Mouse (Mus musculus): ENCODE results near the gene Hist1h4h. TPM values are rescaled to one million over a fixed set of nuclear protein-coding genes. Genes with fewer than 3 reads are reported as not detected.
"Not testable (repeated sequence)": the region's sequence is repeated elsewhere in the genome, so short reads cannot be mapped to it uniquely, and the experiment has no call there.

Gene Hist1h4h
- polyA plus RNA-seq, 1 experiment from 2014 or later = 7.7 TPM

- H3K36me3 ChIP-seq (ENCODE audit: control insufficient read depth, insufficient read depth) = no peaks in the 10 kb centered on the region
- H3K9me3 ChIP-seq (replicated peaks; ENCODE audit: control insufficient read depth, low read length) = no peaks in the 10 kb centered on the region
- H3K27me3 ChIP-seq (ENCODE audit: control insufficient read depth, insufficient read depth, low read length) = no peaks in the 10 kb centered on the region
- H3K4me3 ChIP-seq (ENCODE audit: low read length) = peak overlapping the region; percentile 48
- peak overlapping the region; percentile 42; the same call in 1 of the 2 replicates for H3K27ac ChIP-seq (ENCODE audit: low read length)
- WGBS = 22% methylated on average over 7 of the region's 7 CpGs
- H3K4me2 ChIP-seq (ENCODE audit: low read depth, low read length) = peak overlapping the region; percentile 75
- ATAC-seq (replicated peaks; ENCODE audit: extremely low read depth, insufficient read depth, low FRiP score) = no peak
- H3K9ac ChIP-seq (ENCODE audit: low read length) = peak overlapping the region; percentile 61
- peaks cover 32% of the 10 kb centered on the region for H3K4me1 ChIP-seq (ENCODE audit: control insufficient read depth, insufficient read depth, low read length)
Measured at GRCm38 (mm10) chr13:23536076-23536822, 5.4 kb downstream of the Hist1h4h start.

- ATAC-seq (replicated peaks; ENCODE audit: extremely low read depth, insufficient read depth, low FRiP score) = no peak
- 74% methylated on average over 3 of the region's 3 CpGs for WGBS
- Histone ChIP-seq H3K4me3 (ENCODE audit: low read length) (no peak overlapping the region), H3K4me1 (ENCODE audit: control insufficient read depth, insufficient read depth, low read length) (peaks cover 28% of the 10 kb centered on the region), H3K27ac (ENCODE audit: low read length) (no peak overlapping the region), H3K36me3 (ENCODE audit: control insufficient read depth, insufficient read depth) (no peaks in the 10 kb centered on the region), H3K9ac (ENCODE audit: low read length) (no peak overlapping the region), H3K9me3 (replicated peaks; ENCODE audit: control insufficient read depth, low read length) (no peaks in the 10 kb centered on the region), H3K4me2 (ENCODE audit: low read depth, low read length) (peak overlapping the region; percentile 75; the same call in 1 of the 2 replicates), H3K27me3 (ENCODE audit: control insufficient read depth, insufficient read depth, low read length) (no peaks in the 10 kb centered on the region)
Measured at GRCm38 (mm10) chr13:23537006-23537710, 6.3 kb downstream of the Hist1h4h start.

GRCm38 (mm10) chr13:23538249-23538648 is 7.4 kb downstream of the Hist1h4h start:
- WGBS = 79% methylated on average over 5 of the region's 5 CpGs
- peaks cover 23% of the 10 kb centered on the region for H3K4me1 ChIP-seq (ENCODE audit: control insufficient read depth, insufficient read depth, low read length)
- ATAC-seq (replicated peaks; ENCODE audit: extremely low read depth, insufficient read depth, low FRiP score) = no peak

GRCm38 (mm10) chr13:23539821-23540220 is 9.0 kb downstream of the Hist1h4h start:
- ATAC-seq (replicated peaks; ENCODE audit: extremely low read depth, insufficient read depth, low FRiP score); H3K4me2 ChIP-seq (ENCODE audit: low read depth, low read length); H3K27me3 ChIP-seq (ENCODE audit: control insufficient read depth, insufficient read depth, low read length); H3K9ac ChIP-seq (ENCODE audit: low read length); H3K27ac ChIP-seq (ENCODE audit: low read length); H3K9me3 ChIP-seq (replicated peaks; ENCODE audit: control insufficient read depth, low read length); H3K4me3 ChIP-seq (ENCODE audit: low read length); H3K36me3 ChIP-seq (ENCODE audit: control insufficient read depth, insufficient read depth): not testable (repeated sequence)
- WGBS = 56% methylated on average over 1 of the region's 1 CpGs
- peaks cover 15% of the 10 kb centered on the region for H3K4me1 ChIP-seq (ENCODE audit: control insufficient read depth, insufficient read depth, low read length)

More at GRCm38 (mm10) chr13:23538249-23538648, 7.4 kb downstream of the Hist1h4h start:
- Histone ChIP-seq H3K36me3 (ENCODE audit: control insufficient read depth, insufficient read depth) (no peaks in the 10 kb centered on the region), H3K9me3 (replicated peaks; ENCODE audit: control insufficient read depth, low read length) (no peaks in the 10 kb centered on the region), H3K9ac (ENCODE audit: low read length) (no peak overlapping the region), H3K27me3 (ENCODE audit: control insufficient read depth, insufficient read depth, low read length) (no peaks in the 10 kb centered on the region), H3K4me3 (ENCODE audit: low read length) (no peak overlapping the region), H3K4me2 (ENCODE audit: low read depth, low read length) (no peak overlapping the region), H3K27ac (ENCODE audit: low read length) (no peak overlapping the region)

- H3K4me2 ChIP-seq (ENCODE audit: low read depth, low read length) = no peak overlapping the region
Measured at GRCm38 (mm10) chr13:23541497-23541896, 10.6 kb downstream of the Hist1h4h start.

GRCm38 (mm10) chr13:23542225-23542980 is 11.6 kb downstream of the Hist1h4h start:
- ATAC-seq (replicated peaks; ENCODE audit: extremely low read depth, insufficient read depth, low FRiP score); H3K27me3 ChIP-seq (ENCODE audit: control insufficient read depth, insufficient read depth, low read length); H3K36me3 ChIP-seq (ENCODE audit: control insufficient read depth, insufficient read depth); H3K4me1 ChIP-seq (ENCODE audit: control insufficient read depth, insufficient read depth, low read length); H3K9me3 ChIP-seq (replicated peaks; ENCODE audit: control insufficient read depth, low read length): not testable (repeated sequence)
- WGBS = 11% methylated on average over 3 of the region's 3 CpGs
- peak overlapping the region; percentile 63 for H3K4me3 ChIP-seq (ENCODE audit: low read length)
- H3K27ac ChIP-seq (ENCODE audit: low read length) = peak overlapping the region; percentile 91
- peak overlapping the region; percentile 72 for H3K9ac ChIP-seq (ENCODE audit: low read length)
- peak overlapping the region; percentile 87 for H3K4me2 ChIP-seq (ENCODE audit: low read depth, low read length)

More at GRCm38 (mm10) chr13:23541497-23541896, 10.6 kb downstream of the Hist1h4h start:
- WGBS = 79% methylated on average over 3 of the region's 3 CpGs
- no peaks in the 10 kb centered on the region for H3K27me3 ChIP-seq (ENCODE audit: control insufficient read depth, insufficient read depth, low read length)
- H3K4me1 ChIP-seq (ENCODE audit: control insufficient read depth, insufficient read depth, low read length) = peaks cover 11% of the 10 kb centered on the region
- no peak overlapping the region for H3K4me3 ChIP-seq (ENCODE audit: low read length)
- no peak for ATAC-seq (replicated peaks; ENCODE audit: extremely low read depth, insufficient read depth, low FRiP score)
- no peaks in the 10 kb centered on the region for H3K36me3 ChIP-seq (ENCODE audit: control insufficient read depth, insufficient read depth)
- H3K9ac ChIP-seq (ENCODE audit: low read length) = no peak overlapping the region
- H3K9me3 ChIP-seq (replicated peaks; ENCODE audit: control insufficient read depth, low read length) = no peaks in the 10 kb centered on the region
- H3K27ac ChIP-seq (ENCODE audit: low read length) = no peak overlapping the region

- H3K4me1 ChIP-seq (ENCODE audit: control insufficient read depth, insufficient read depth, low read length); H3K27me3 ChIP-seq (ENCODE audit: control insufficient read depth, insufficient read depth, low read length); H3K9me3 ChIP-seq (replicated peaks; ENCODE audit: control insufficient read depth, low read length); H3K36me3 ChIP-seq (ENCODE audit: control insufficient read depth, insufficient read depth): not testable (repeated sequence)
- peak within 1 kb of the TSS; percentile 92 for H3K27ac ChIP-seq (ENCODE audit: low read length)
- ATAC-seq (replicated peaks; ENCODE audit: extremely low read depth, insufficient read depth, low FRiP score) = peak; percentile 90
- peak within 1 kb of the TSS; percentile 72 for H3K9ac ChIP-seq (ENCODE audit: low read length)
- under 1% methylated on average over 29 of the region's 42 CpGs for WGBS
- peak within 1 kb of the TSS; percentile 63 for H3K4me3 ChIP-seq (ENCODE audit: low read length)
- H3K4me2 ChIP-seq (ENCODE audit: low read depth, low read length) = peak within 1 kb of the TSS; percentile 87
Measured at GRCm38 (mm10) chr13:23542999-23543607, 12.3 kb downstream of the Hist1h4h start, which contains the start of gene Hist1h2bh. Gene Hist1h2bh, minus strand, starts transcription at chr13:23543392.

- peak; percentile 92 for ATAC-seq (replicated peaks; ENCODE audit: extremely low read depth, insufficient read depth, low FRiP score)
- Histone ChIP-seq H3K4me2 (ENCODE audit: low read depth, low read length) (peak within 1 kb of the TSS; percentile 87), H3K9ac (ENCODE audit: low read length) (peak within 1 kb of the TSS; percentile 75), H3K27me3 (ENCODE audit: control insufficient read depth, insufficient read depth, low read length) (no peaks in the 10 kb centered on the region), H3K9me3 (replicated peaks; ENCODE audit: control insufficient read depth, low read length) (no peaks in the 10 kb centered on the region), H3K4me3 (ENCODE audit: low read length) (peak within 1 kb of the TSS; percentile 63), H3K27ac (ENCODE audit: low read length) (peak within 1 kb of the TSS; percentile 92), H3K4me1 (ENCODE audit: control insufficient read depth, insufficient read depth, low read length) (peaks cover 4% of the 10 kb centered on the region), H3K36me3 (ENCODE audit: control insufficient read depth, insufficient read depth) (no peaks in the 10 kb centered on the region)
- WGBS = under 1% methylated on average over 25 of the region's 45 CpGs
Measured at GRCm38 (mm10) chr13:23543965-23544786, 13.3 kb downstream of the Hist1h4h start, which contains the start of gene Hist1h3f. Gene Hist1h3f, plus strand, starts transcription at chr13:23544052.
